Mouse (Mus musculus) right cerebral cortex, postnatal 25 days (tissue): ENCODE measurements around the gene Jup.
A peak's percentile ranks its signal among the peaks of the same experiment; 100 is the strongest.

ENCODE experiments used
- DNase-seq: peaks from one replicate; pipeline ENCODE4 v3.0.0; 2022

Jup gene

GRCm38 (mm10) chr11:100397600-100398389 lies at the start of gene Jup:
Gene Jup (minus strand): TSS chr11:100397763.
- peak; percentile 100 for DNase-seq

GRCm38 (mm10) chr11:100442625-100443024 lies 45.1 kb upstream of the Jup start:
- no peak for DNase-seq

- no peak for DNase-seq
Measured at GRCm38 (mm10) chr11:100441797-100442196, 44.2 kb upstream of the Jup start, which contains the start of the genes Nt5c3b and Klhl10. Gene Nt5c3b (minus strand): TSS chr11:100441808. Gene Klhl10 (plus strand): TSS chr11:100441917.

- DNase-seq, result peak; percentile 86
Measured at GRCm38 (mm10) chr11:100440691-100441522, 43.3 kb upstream of the Jup start.

- DNase-seq, result no peak
Measured at GRCm38 (mm10) chr11:100437901-100438300, 40.3 kb upstream of the Jup start.

GRCm38 (mm10) chr11:100435678-100436246 lies 38.2 kb upstream of the Jup start:
- no peak for DNase-seq

GRCm38 (mm10) chr11:100432002-100432401 lies 34.4 kb upstream of the Jup start:
- DNase-seq, result no peak

- no peak for DNase-seq
Measured at GRCm38 (mm10) chr11:100430052-100430451, 32.5 kb upstream of the Jup start.

GRCm38 (mm10) chr11:100428612-100429199 lies 31.1 kb upstream of the Jup start:
- no peak for DNase-seq

GRCm38 (mm10) chr11:100426820-100427219 lies 29.3 kb upstream of the Jup start:
- no peak for DNase-seq

GRCm38 (mm10) chr11:100425851-100426250 lies 28.3 kb upstream of the Jup start:
- peak; percentile 51 for DNase-seq

- no peak for DNase-seq
Measured at GRCm38 (mm10) chr11:100423836-100424235, 26.3 kb upstream of the Jup start.

- DNase-seq, result no peak
Measured at GRCm38 (mm10) chr11:100421537-100421936, 24.0 kb upstream of the Jup start.

- DNase-seq, result no peak
Measured at GRCm38 (mm10) chr11:100414914-100415822, 17.6 kb upstream of the Jup start, which contains the start of gene Fkbp10. Gene Fkbp10 (plus strand): TSS chr11:100415697.

GRCm38 (mm10) chr11:100414021-100414913 lies 16.7 kb upstream of the Jup start, which contains the start of gene P3h4:
Gene P3h4 (minus strand): TSS chr11:100414836.
- peak; percentile 76 for DNase-seq

- DNase-seq, result no peak
Measured at GRCm38 (mm10) chr11:100413541-100413940, 16.0 kb upstream of the Jup start.

GRCm38 (mm10) chr11:100411736-100412135 lies 14.2 kb upstream of the Jup start:
- no peak for DNase-seq

GRCm38 (mm10) chr11:100409686-100410085 lies 12.1 kb upstream of the Jup start:
- no peak for DNase-seq

GRCm38 (mm10) chr11:100408835-100409462 lies 11.4 kb upstream of the Jup start:
- no peak for DNase-seq
